Mouse (Mus musculus) C2C12 (cell line): ENCODE data around the gene Artn.

Experiments
- CEBPB ChIP-seq: IDR thresholded peaks from one replicate; pipeline ENCODE4 v1.6.1; 2011; ENCODE audit warnings: low read depth, mild to moderate bottlenecking, control low read depth, moderate library complexity
- CTCF ChIP-seq: IDR thresholded peaks from one replicate; pipeline ENCODE4 v1.5.1; 2011; ENCODE audit not compliant: control insufficient read depth, insufficient read depth, insufficient read length
- FOSL1 ChIP-seq: IDR thresholded peaks from one replicate; pipeline ENCODE4 v1.8.0; 2011; ENCODE audit warnings: mild to moderate bottlenecking, low read length; ENCODE audit not compliant: poor library complexity, insufficient read depth, severe bottlenecking
- MAX ChIP-seq: IDR thresholded peaks from one replicate; pipeline ENCODE4 v1.6.1; 2011; ENCODE audit warnings: mild to moderate bottlenecking, control low read depth
- MYOD1 ChIP-seq: IDR thresholded peaks from one replicate; pipeline ENCODE4 v1.6.1; 2011; ENCODE audit warnings: low read depth; ENCODE audit not compliant: control insufficient read depth, insufficient read length

- TF ChIP-seq CTCF (no peak), FOSL1 (no peak), CEBPB (no peak), MYOD1 (no peak), MAX (no peak)
Observed at GRCm38 (mm10) chr4:117972999-117973398, 43.4 kb upstream of the Artn start.
